Mouse (Mus musculus): Measurements from ENCODE around the gene Asic2. TPM values are rescaled to one million over a fixed set of nuclear protein-coding genes. Genes with fewer than 3 reads are reported as not detected.

Asic2 gene
- polyA plus RNA-seq, 1 experiment from 2014 or later = 0.21 TPM

DNA sequence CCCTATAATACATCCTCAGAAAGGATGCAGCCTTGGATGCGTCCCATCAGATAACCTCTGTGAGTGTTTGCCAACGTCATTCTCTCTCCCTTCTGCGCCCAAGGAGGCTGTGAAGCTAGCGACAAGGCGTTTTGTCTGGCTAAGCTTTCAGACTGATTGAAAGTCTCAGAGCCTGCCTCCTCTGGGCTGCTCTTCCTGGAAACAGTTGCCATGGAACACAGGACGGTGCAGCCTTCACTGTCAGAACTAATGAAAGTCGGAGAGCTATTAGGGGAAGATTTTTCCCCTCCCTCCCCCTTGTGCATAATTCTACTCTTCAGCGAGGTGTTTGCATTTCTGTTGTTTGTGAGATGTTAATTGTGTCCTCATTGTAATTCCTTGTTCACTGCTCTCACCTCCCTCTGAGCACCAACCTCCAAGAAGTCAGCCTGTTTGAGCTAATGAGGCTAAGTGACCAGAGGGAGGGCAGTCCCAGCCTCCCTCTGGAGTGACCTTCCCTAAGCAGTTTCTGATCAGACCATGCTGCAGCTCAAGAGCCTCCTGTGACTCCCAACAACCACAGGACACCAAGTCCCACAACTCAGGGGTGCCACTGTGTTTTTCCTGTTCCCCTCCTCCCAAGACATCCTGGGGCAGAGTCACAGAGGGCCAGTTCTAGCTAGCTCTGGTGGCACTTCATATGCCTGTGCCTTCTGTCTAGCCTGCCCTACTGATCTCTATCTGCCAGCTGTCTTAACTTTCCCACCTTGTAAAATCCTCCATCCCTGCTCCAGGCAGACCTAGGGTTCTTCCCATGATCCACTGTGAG is 70.5 kb downstream of the Asic2 start:
- no peaks in the 10 kb centered on the region for H3K27me3 ChIP-seq (ENCODE audit: control insufficient read depth, insufficient read depth, low read length)
- no peaks in the 10 kb centered on the region for H3K36me3 ChIP-seq (ENCODE audit: control insufficient read depth, insufficient read depth, low read length)
- no peak overlapping the region for H3K4me3 ChIP-seq (ENCODE audit: low read depth, low read length)
- no peaks in the 10 kb centered on the region for H3K4me1 ChIP-seq (ENCODE audit: control insufficient read depth, insufficient read depth, low read length)
- H3K4me2 ChIP-seq = no peak overlapping the region
- no peak for ATAC-seq (replicated peaks; ENCODE audit: insufficient number of reproducible peaks, low FRiP score, low TSS enrichment)
- H3K27ac ChIP-seq (ENCODE audit: low read depth, low read length) = no peak overlapping the region
- no peak overlapping the region for H3K9ac ChIP-seq (ENCODE audit: low read depth, low read length)
- 11% methylated on average over 8 of the region's 8 CpGs for WGBS (ENCODE audit: insufficient replicate concordance)
- no peaks in the 10 kb centered on the region for H3K9me3 ChIP-seq (replicated peaks; ENCODE audit: control insufficient read depth, low read length)

DNA sequence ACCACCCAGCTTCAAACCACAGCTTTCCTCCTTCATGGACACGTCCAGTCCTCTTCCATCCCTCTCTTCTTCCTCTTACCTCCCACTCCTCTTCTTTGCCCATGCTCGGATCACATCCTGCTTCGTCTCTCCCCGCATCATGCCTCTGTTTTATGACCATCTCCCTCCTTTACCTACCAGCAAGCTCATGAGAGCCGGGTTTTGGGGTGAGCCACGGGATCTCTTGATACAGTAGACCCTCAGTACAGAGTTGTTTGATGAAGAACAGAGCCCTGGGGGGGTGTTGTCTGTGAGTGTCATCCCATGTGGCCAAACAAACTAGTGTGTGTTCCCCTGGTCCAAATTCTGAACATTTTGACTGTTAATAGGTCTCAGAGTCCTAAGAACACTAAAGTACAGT is 71.7 kb downstream of the Asic2 start:
- WGBS (ENCODE audit: insufficient replicate concordance) = 76% methylated on average over 6 of the region's 6 CpGs
- no peak overlapping the region for H3K4me2 ChIP-seq

DNA sequence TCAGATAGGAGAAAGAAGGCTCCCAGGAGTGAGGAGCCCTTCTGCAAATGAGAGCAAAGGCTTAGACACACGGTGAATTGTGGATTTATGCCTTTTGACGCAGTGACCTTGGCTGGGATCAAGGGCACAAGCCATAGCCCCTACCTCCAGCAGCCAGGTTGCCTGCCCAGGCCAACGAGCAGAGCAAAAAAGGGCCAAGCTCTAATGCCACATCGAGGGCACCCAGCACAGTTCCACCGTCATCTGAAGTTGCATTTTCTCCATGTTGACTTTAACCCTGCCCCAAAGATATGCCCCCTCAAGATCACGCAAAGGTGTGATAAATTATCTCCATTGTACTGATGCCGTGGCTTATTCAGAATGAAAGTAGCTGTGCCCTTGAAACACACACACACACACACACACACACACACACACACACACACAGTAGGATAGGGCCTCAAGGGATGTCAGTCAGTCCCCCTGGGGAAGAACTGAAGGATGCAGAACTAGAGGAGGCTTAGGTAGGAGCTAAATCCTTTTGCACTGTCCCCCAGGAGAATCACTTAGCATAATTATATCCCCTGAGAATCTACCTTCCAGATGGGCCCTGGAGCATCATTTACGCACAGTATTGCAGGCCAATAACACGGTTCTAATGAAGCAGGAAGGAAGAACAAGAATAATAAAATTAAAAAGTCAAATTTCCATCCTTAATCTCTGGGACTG is 96.6 kb downstream of the Asic2 start:
- Histone ChIP-seq H3K27me3 (ENCODE audit: control insufficient read depth, insufficient read depth, low read length) (no peaks in the 10 kb centered on the region), H3K4me2 (no peak overlapping the region), H3K27ac (ENCODE audit: low read depth, low read length) (no peak overlapping the region), H3K4me1 (ENCODE audit: control insufficient read depth, insufficient read depth, low read length) (0 out of 2 replicates have a peak, but pooled peaks cover 4% of the 10 kb centered on the region), H3K36me3 (ENCODE audit: control insufficient read depth, insufficient read depth, low read length) (no peaks in the 10 kb centered on the region), H3K9me3 (replicated peaks; ENCODE audit: control insufficient read depth, low read length) (no peaks in the 10 kb centered on the region), H3K4me3 (ENCODE audit: low read depth, low read length) (no peak overlapping the region), H3K9ac (ENCODE audit: low read depth, low read length) (no peak overlapping the region)
- WGBS (ENCODE audit: insufficient replicate concordance) = 25% methylated on average over 9 of the region's 9 CpGs
- ATAC-seq (replicated peaks; ENCODE audit: insufficient number of reproducible peaks, low FRiP score, low TSS enrichment) = no peak

More for the DNA sequence above, 71.7 kb downstream of the Asic2 start:
- H3K9ac ChIP-seq (ENCODE audit: low read depth, low read length) = no peak overlapping the region
- no peaks in the 10 kb centered on the region for H3K27me3 ChIP-seq (ENCODE audit: control insufficient read depth, insufficient read depth, low read length)
- no peaks in the 10 kb centered on the region for H3K4me1 ChIP-seq (ENCODE audit: control insufficient read depth, insufficient read depth, low read length)
- H3K27ac ChIP-seq (ENCODE audit: low read depth, low read length) = no peak overlapping the region
- H3K4me3 ChIP-seq (ENCODE audit: low read depth, low read length) = no peak overlapping the region
- no peak for ATAC-seq (replicated peaks; ENCODE audit: insufficient number of reproducible peaks, low FRiP score, low TSS enrichment)
- H3K36me3 ChIP-seq (ENCODE audit: control insufficient read depth, insufficient read depth, low read length) = no peaks in the 10 kb centered on the region
- no peaks in the 10 kb centered on the region for H3K9me3 ChIP-seq (replicated peaks; ENCODE audit: control insufficient read depth, low read length)

DNA sequence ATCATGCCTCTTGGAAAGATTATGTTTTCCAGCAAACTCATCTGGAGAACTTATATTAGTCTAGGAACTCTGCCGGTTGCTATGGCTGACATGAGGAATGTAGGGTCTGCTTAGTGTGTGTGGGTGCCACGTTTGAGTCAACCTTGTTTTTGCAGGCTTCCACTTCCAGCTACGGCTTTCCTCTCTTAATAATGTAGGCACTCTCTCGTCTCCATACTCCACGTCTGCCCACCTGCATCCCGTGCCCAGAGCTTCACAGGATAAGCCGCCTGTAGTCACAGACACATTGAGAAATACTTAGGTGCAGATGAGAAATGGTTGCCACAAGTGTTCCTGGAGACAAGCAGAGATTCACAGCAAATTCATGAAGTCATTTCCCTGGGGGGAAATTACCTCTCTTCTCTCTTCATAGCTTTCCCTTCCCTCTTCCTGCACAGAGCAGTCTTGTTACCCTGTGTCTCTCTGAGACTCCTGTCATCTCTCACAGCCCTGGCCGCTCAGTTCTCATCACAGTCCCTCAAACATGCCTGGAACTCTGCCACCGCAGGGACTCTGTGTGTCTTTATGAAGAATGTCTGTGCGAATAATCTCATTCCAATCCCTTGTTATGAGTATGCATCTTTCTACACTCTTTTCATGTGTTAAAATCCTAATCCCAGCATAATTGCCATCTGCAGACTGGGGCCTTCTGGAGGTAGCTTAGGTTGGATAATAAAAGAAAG is 102.4 kb downstream of the Asic2 start:
- Histone ChIP-seq H3K36me3 (ENCODE audit: control insufficient read depth, insufficient read depth, low read length) (no peaks in the 10 kb centered on the region), H3K4me2 (no peak overlapping the region), H3K27me3 (ENCODE audit: control insufficient read depth, insufficient read depth, low read length) (no peaks in the 10 kb centered on the region), H3K4me3 (ENCODE audit: low read depth, low read length) (no peak overlapping the region), H3K9ac (ENCODE audit: low read depth, low read length) (no peak overlapping the region), H3K27ac (ENCODE audit: low read depth, low read length) (no peak overlapping the region), H3K4me1 (ENCODE audit: control insufficient read depth, insufficient read depth, low read length) (0 out of 2 replicates have a peak, but pooled peaks cover 3% of the 10 kb centered on the region), H3K9me3 (replicated peaks; ENCODE audit: control insufficient read depth, low read length) (no peaks in the 10 kb centered on the region)
- no peak for ATAC-seq (replicated peaks; ENCODE audit: insufficient number of reproducible peaks, low FRiP score, low TSS enrichment)
- 67% methylated on average over 10 of the region's 10 CpGs for WGBS (ENCODE audit: insufficient replicate concordance)

DNA sequence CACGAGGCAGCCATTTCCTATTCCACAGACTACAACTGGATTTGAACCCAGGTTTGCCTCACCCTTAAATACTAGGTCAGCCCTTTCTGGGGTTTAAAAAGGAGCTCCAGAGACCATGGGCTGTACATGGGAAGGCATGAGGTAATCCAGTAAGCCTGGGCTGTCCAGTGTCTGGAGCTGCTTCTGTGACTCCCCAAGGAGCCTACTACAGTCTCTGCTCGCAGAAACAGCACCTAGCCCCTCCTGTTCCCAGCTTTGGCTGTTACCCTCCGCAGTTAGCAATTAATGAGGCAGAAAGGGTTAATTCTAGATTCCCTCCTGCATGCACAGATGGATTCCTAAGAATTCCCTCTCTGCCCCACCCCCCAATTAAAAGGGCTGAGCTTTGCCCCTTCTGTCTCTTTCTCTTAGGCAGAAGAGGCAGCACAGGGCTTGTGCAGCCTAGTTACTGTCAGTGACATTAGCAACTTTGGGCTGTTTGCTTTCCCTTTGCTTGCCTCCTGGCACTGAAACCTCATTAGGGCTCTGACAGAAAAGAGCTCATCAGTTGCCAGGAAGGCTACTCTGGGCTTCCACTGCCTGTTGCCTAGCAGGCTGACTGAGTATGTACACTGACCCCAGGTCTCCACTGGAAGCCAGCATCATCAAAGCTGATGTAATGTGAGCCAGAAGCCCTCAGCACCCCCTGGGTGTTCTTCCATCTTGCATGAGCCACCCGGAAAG is 107.8 kb downstream of the Asic2 start, which contains the start of gene 5530401A14Rik:
TSS of gene 5530401A14Rik (plus strand) at position 424 of the 723 bp plus-strand sequence.
- H3K36me3 ChIP-seq (ENCODE audit: control insufficient read depth, insufficient read depth, low read length) = no peaks in the 10 kb centered on the region
- H3K4me2 ChIP-seq = no peak within 1 kb of the TSS
- H3K4me3 ChIP-seq (ENCODE audit: low read depth, low read length) = no peak within 1 kb of the TSS
- H3K27me3 ChIP-seq (ENCODE audit: control insufficient read depth, insufficient read depth, low read length) = no peaks in the 10 kb centered on the region
- 41% methylated on average over 4 of the region's 4 CpGs for WGBS (ENCODE audit: insufficient replicate concordance)
- no peaks in the 10 kb centered on the region for H3K9me3 ChIP-seq (replicated peaks; ENCODE audit: control insufficient read depth, low read length)
- ATAC-seq (replicated peaks; ENCODE audit: insufficient number of reproducible peaks, low FRiP score, low TSS enrichment) = no peak
- no peak within 1 kb of the TSS for H3K9ac ChIP-seq (ENCODE audit: low read depth, low read length)
- H3K27ac ChIP-seq (ENCODE audit: low read depth, low read length) = no peak within 1 kb of the TSS
- H3K4me1 ChIP-seq (ENCODE audit: control insufficient read depth, insufficient read depth, low read length) = 0 out of 2 replicates have a peak, but pooled peaks cover 3% of the 10 kb centered on the region

DNA sequence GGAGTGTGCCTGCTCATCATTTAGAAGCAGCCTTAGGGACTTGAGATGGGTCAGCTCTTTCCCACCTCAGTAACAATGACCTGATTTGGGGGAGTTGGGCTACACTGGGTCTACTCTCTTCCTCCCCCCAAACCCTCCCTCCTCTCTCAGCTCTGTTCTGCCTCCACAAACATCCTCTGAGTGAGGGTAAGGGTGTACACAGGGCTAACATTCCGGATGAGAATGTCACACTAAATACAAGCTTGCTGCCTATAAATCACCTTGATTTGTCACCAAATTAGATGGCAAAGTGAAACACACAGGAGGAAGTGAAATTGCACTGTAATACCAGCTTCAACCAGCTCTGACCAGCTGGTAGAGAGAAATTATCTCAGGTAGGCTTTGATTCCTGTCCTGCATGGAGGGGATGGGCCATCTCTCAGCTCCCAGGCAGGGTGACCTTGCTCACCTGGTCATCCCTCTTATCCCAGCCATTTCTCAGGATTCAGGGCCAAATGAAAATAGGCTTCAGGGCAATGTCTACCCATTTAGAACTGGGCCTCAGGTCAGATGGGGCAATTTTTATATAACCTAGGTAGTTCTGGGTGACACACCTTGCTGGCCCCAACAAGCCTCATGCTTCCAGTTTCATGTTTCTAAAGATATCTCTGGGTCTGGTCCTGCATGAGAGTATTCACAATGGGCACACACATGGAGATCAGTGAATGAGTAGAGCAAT is 120.3 kb downstream of the Asic2 start:
- Histone ChIP-seq H3K9ac (ENCODE audit: low read depth, low read length) (no peak overlapping the region), H3K36me3 (ENCODE audit: control insufficient read depth, insufficient read depth, low read length) (no peaks in the 10 kb centered on the region), H3K27me3 (ENCODE audit: control insufficient read depth, insufficient read depth, low read length) (no peaks in the 10 kb centered on the region), H3K9me3 (replicated peaks; ENCODE audit: control insufficient read depth, low read length) (no peaks in the 10 kb centered on the region), H3K27ac (ENCODE audit: low read depth, low read length) (no peak overlapping the region), H3K4me3 (ENCODE audit: low read depth, low read length) (no peak overlapping the region), H3K4me2 (no peak overlapping the region), H3K4me1 (ENCODE audit: control insufficient read depth, insufficient read depth, low read length) (no peaks in the 10 kb centered on the region)
- no peak for ATAC-seq (replicated peaks; ENCODE audit: insufficient number of reproducible peaks, low FRiP score, low TSS enrichment)
- 54% methylated on average over 1 of the region's 1 CpGs for WGBS (ENCODE audit: insufficient replicate concordance)

DNA sequence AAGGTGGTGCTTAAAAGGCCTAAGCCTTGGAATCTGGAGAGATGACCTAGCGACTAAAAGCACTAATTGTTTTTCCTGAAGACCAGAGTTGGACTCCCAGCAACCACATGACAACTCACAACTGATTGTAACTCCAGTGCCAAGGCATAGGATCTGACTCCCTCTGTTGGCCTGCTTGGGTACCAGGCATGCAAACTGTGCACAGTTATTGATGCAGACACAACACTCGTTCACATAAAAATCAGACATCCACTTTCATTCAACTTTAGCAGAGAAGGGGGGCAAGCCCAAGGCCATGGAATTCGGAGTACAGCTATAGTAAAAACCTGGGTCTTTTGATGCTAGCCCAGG is 122.6 kb downstream of the Asic2 start:
- 67% methylated on average over 3 of the region's 3 CpGs for WGBS (ENCODE audit: insufficient replicate concordance)
- H3K27me3 ChIP-seq (ENCODE audit: control insufficient read depth, insufficient read depth, low read length) = no peaks in the 10 kb centered on the region

More for the DNA sequence above, 122.6 kb downstream of the Asic2 start:
- no peak overlapping the region for H3K9ac ChIP-seq (ENCODE audit: low read depth, low read length)
- H3K9me3 ChIP-seq (replicated peaks; ENCODE audit: control insufficient read depth, low read length) = no peaks in the 10 kb centered on the region
- H3K4me3 ChIP-seq (ENCODE audit: low read depth, low read length) = no peak overlapping the region
- no peak for ATAC-seq (replicated peaks; ENCODE audit: insufficient number of reproducible peaks, low FRiP score, low TSS enrichment)
- no peaks in the 10 kb centered on the region for H3K4me1 ChIP-seq (ENCODE audit: control insufficient read depth, insufficient read depth, low read length)
- no peak overlapping the region for H3K27ac ChIP-seq (ENCODE audit: low read depth, low read length)
- no peaks in the 10 kb centered on the region for H3K36me3 ChIP-seq (ENCODE audit: control insufficient read depth, insufficient read depth, low read length)
- no peak overlapping the region for H3K4me2 ChIP-seq

Measured in heart, embryonic 11.5 days (tissue).